Comparison of ENCODE assay signal across 13 mouse cellular contexts in genomic region chr6:22567891-22568290, GRCm38 (mm10).
"Had no signal": no experiment of that assay in that cellular context is flagged by ENCODE, and none has a peak within 500 bp of the region (broad histone marks: within the 10 kb centered on the region; RNA-seq: fewer than 3 reads in every experiment).

No protein-coding gene starts in this region.

- H3K4me3 ChIP-seq: kidney, embryonic 15.5 days; limb, embryonic 13.5 days; liver, embryonic 15.5 days; myocyte; neural tube, embryonic 15.5 days had no signal

- H3K9me3 ChIP-seq: kidney, embryonic 15.5 days; limb, embryonic 13.5 days; liver, embryonic 15.5 days; neural tube, embryonic 15.5 days had no signal

- ATAC-seq: lung, postnatal 0 days had no signal

- H3K27me3 ChIP-seq: kidney, embryonic 15.5 days; limb, embryonic 13.5 days; liver, embryonic 15.5 days; neural tube, embryonic 15.5 days had no signal

- H3K27ac ChIP-seq: kidney, embryonic 15.5 days; limb, embryonic 13.5 days; liver, embryonic 15.5 days; neural tube, embryonic 15.5 days had no signal

- H3K9ac ChIP-seq: kidney, embryonic 15.5 days; limb, embryonic 13.5 days; liver, embryonic 15.5 days; neural tube, embryonic 15.5 days had no signal

- H3K4me1 ChIP-seq: kidney, embryonic 15.5 days; limb, embryonic 13.5 days; liver, embryonic 15.5 days; neural tube, embryonic 15.5 days had no signal

- DNase-seq: kidney, postnatal 14 days; left cerebral cortex, postnatal 4 days; lung, adult 2 months; lung, postnatal 36 days; midbrain, embryonic 14.5 days; right cerebral cortex, postnatal 4 days; thymus, postnatal 36 days had no signal

- H3K36me3 ChIP-seq: kidney, embryonic 15.5 days; limb, embryonic 13.5 days; liver, embryonic 15.5 days; neural tube, embryonic 15.5 days had no signal

- H3K4me2 ChIP-seq: kidney, embryonic 15.5 days; limb, embryonic 13.5 days; liver, embryonic 15.5 days; neural tube, embryonic 15.5 days had no signal
